Mouse (Mus musculus): ENCODE data around the gene Evi2. TPM values are rescaled to one million over a fixed set of nuclear protein-coding genes. Genes with fewer than 3 reads are reported as not detected.

The Evi2 gene
- total RNA-seq, 2 experiments from 2014 or later = 0.14 TPM; not detected in 1

DNA sequence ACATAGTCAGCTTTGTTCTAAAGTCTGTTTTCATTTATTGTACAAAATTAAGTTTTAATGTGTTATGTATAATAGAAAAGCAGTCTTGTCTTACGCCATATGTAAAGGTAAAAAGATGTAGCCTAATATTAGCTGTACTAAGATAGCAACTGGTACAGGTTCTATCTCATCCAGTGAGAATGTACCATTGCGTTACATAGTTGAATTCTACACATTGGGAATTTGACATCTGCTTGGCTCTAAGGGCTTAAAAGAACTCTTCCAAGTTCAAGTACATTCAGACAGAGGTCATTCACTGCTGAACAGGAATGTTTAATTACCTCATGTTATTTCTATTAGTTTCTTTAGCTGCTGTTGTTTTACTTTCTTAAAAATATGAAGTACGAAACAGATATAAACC lies 3.8 kb downstream of the Evi2 start:
- no peak for DNase-seq (ENCODE audit: low spot score in 2 of 2)

DNA sequence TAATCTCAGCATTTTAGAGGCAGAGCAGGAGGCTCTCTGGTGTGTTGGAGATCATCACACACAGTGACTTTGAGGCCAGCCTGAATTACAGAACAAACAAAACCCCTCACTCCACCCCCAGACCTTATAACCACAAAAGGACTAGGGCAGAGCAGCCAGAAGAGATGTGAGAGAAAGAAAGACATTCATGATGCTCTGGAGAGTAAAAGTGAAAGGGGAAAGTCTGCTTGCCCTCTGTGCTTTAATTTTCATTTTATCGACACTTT lies 6.1 kb downstream of the Evi2 start:
- DNase-seq (ENCODE audit: low spot score in 2 of 2) = no peak

DNA sequence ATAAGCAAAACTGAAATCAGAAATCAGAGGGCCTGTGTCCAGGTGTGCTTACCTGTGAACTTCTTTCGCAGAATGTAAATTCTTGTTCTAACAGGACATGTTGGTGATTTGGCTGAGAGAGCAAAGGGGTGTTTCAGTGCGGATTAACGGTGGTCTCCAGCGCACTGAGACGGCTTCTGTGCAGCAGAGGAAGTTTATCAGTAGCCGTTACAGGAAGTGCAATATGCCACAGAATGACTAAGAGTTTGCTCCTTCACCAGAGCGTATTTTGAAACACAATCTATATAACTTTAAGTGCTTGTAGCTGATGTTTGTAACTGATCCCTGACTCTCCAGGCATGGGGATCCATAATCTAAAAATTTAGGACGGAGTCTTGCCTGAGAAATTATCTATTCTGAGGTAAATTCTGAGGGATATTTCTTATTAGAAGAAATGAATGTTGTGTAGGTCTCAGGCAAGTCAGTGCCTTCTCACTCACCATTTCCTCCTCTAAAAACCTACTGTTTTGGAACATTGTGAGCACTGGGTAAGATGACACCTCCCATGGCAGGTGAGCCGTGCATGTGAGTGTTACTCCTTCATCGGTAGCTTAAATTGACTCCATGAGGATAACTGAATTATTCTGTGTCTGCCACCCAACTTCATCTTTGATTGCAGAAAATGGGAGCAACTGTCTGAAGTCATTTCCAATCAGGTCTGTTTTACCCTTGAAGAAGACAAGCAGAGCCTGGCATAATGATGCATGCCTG lies 6.7 kb downstream of the Evi2 start, which contains the start of gene Evi2b:
Gene Evi2b (minus strand): TSS at position 203 of the 750 bp plus-strand sequence.
- no peak for DNase-seq (ENCODE audit: low spot score in 2 of 2)

- no peak for DNase-seq (ENCODE audit: low spot score in 2 of 2)
Measured at GRCm38 (mm10) chr11:79522944-79523343, 7.4 kb downstream of the Evi2 start.

GRCm38 (mm10) chr11:79521930-79522329 lies 8.5 kb downstream of the Evi2 start:
- no peak for DNase-seq (ENCODE audit: low spot score in 2 of 2)

DNA sequence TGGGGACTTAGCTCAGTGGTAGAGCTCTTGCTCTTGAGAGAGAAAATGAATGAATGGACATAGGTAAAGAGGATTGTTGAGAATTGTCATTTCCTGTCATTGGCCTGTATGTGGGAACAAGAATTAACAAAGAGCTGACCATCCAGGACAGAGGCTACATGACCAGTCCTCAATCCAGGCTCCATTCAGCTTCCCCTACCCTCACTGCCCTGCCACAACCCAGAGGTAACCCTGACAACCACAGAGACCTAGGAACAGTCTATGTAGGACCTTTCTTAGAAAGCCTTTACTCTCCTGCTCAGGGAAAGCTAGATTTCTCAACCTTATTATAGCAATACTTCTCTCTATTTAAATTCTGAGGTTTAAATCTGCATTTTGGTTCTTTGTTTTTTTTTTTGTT lies 9.6 kb downstream of the Evi2 start:
- DNase-seq (ENCODE audit: low spot score in 2 of 2) = no peak

DNA sequence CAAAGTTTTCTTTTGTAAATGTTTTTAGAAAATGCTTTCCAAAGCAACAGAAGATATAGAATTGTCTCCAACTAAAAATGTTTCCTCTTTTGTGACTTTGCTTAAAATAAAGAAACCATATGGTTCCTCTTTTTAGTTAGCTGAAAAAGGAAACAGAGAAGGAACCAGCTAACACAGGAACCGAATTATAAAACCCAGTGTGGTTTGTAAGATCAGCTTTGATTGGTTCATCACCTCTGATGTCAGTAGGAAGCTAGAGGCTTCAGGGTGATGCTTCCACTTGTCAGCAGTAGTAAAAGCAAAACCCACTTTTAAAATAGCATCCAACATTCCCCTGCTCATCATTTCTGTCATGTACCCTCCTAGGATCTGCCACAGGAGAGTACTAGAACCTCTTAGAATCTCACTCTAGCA lies 10.5 kb downstream of the Evi2 start:
- no peak for DNase-seq (ENCODE audit: low spot score in 2 of 2)

DNA sequence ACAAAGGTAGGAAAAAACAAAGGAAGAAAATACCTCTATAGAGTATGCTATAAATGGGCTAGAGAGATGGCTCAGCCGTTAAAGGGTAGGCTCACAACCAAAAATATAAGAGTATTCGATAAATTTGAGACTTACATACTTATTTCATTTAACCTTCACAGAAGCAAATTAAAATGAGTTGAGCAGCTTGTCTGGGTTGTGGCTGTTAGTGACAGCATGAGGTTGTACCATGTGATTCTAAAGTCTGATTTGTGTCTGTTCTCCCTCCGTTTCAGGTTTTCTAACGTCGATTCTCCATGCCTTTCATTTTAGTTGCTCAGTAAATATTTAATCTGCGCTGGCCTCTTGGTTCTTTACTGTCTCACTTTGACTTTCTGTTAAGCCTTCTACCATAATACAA lies 11.1 kb downstream of the Evi2 start:
- no peak for DNase-seq (ENCODE audit: low spot score in 2 of 2)

- DNase-seq (ENCODE audit: low spot score in 2 of 2) = no peak
Measured at GRCm38 (mm10) chr11:79515798-79516197, 14.6 kb downstream of the Evi2 start.

GRCm38 (mm10) chr11:79515331-79515730 lies 15.1 kb downstream of the Evi2 start:
- DNase-seq (ENCODE audit: low spot score in 2 of 2) = no peak

- DNase-seq (ENCODE audit: low spot score in 2 of 2) = no peak
Measured at GRCm38 (mm10) chr11:79511970-79512369, 18.4 kb downstream of the Evi2 start.

DNA sequence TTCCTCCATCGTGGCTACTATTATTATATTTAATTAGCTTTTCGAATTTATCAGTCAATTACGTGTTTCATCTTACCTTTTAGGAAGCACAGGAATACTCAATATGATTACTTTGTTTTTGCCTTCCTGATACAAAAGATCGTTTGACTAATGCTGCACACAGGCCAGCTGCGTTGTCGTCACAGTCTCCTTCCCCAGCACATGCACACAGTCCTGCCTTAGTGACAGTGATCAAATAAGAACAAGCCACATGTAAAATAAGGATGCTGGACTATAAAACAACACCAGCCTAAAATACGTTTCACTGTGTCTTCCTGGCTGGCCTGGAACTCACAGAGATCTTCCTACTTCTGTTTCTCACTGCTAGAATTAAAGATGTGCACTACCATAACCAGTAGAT lies 25.9 kb downstream of the Evi2 start:
- DNase-seq (ENCODE audit: low spot score in 2 of 2) = no peak

DNA sequence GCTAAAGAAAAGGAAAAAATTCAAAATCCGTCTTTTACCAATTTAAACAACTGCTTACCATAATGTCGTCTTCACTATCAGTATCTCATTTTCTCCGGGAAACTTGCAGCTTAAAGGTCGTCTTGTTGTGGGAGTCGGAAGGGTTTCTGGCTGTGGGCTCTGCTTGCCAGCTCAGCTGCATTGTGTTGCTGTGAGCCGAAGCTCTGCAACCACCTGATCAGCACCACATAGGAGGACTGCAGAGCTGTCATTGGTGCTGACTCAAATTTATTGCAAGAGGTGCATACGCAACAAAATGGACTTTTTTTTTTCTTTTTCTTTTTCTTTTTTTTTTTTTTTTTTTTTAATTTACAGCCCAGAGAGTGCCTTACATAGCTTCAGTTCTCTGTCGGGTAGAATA lies 26.5 kb downstream of the Evi2 start, which contains the start of gene Omg:
Gene Omg (minus strand): TSS at position 240 of the 400 bp plus-strand sequence.
- peak; percentile 41 to 74 for DNase-seq (ENCODE audit: low spot score in 2 of 2)

DNA sequence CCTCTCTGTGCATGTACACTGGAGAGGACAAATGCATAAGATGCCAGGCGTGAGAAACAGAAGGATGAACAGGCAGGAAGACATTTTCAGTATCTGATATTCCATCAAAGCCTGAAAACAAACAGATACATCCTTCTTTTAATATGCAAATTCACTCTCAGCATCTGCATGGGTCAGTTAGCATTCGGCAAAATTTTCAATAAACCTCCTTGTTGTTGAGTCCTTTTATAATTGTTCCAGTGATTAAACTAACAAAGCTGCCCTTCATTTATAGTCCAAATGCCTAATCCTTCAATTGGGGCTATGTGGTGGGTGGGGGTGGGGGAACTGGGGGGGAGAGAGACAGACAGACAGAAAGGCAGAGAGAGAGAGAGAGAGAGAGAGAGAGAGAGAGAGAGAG lies 27.5 kb downstream of the Evi2 start:
- DNase-seq (ENCODE audit: low spot score in 2 of 2) = peak in 1 of 2 experiments; percentile 49

DNA sequence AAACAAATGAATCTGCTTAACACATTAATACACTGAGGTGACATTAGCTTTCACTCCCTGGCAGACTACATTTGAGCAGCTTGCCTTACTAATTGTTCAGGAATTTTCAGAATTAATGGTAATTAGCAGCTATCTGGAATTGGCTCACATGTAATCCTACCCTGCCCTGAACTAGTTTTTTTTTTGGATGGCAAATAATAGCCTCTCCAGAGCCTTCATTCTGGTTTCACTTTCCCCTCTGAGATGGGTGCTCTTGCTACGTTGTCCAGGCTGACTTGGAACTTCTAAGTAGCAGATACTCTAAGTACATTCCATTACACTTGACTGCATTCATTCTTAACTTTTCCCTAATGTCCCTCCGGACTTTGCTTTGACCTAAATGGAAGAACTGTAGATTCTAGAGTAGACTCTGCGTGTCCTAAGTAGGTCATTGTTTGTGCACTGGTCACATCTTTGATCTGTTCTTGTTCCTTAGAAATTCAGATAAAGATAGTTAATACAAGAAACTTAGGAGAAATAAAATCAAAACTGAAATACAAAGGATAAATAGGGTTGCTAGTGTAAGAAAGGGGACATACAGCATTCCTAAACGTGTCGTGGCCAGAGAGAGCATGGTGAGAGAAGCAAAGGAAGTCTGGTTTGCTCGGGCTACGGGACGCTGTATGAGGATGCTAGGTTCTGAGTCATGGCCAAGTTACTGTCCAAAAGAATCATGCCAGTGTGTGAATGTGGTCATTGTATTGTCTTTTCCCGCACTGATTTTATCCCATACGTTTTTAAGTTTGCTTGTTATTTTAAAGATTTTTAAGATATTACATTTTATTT lies 35.2 kb downstream of the Evi2 start:
- DNase-seq (ENCODE audit: low spot score in 2 of 2) = peak in 1 of 2 experiments; percentile 70

DNA sequence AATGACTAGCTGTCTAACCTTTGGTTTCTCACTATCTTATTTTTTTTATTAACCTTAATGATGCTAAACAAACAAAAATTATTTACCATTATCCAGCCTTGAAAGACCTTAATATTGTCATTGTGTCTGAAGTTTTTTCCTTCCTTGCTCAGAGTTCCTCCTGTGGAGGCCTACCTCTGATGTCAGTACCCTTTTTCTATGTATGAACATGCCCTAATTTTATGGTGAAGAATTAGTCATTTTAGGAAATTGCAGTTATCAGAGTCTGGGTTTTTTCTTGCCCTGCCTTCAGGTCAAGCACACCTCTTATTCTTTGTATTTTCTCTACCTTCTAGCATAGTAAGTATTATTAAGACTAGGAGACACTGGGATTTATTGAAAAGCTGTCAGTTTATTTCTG lies 45.7 kb downstream of the Evi2 start:
- no peak for DNase-seq (ENCODE audit: low spot score in 2 of 2)

- DNase-seq (ENCODE audit: low spot score in 2 of 2) = no peak
Measured at GRCm38 (mm10) chr11:79483876-79484528, 46.4 kb downstream of the Evi2 start.

DNA sequence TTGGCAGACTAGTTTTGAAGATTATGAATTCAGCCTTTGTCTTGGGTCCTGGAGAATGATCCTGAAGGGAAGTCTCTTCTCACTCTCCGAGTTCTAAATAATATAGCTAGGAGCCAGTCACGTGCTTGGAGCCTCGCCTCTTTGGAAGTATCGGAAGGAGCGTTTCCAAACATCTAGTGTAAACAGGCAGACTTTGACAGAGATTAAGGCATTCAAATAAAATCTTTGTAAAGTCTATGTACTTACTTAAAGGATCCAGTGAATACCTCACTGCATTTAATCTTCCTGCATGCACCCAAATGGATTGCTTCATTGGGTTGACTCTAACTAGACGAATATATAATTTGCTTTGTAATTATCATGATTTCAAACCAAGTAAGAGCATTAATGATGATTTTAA lies 47.0 kb downstream of the Evi2 start:
- no peak for DNase-seq (ENCODE audit: low spot score in 2 of 2)

DNA sequence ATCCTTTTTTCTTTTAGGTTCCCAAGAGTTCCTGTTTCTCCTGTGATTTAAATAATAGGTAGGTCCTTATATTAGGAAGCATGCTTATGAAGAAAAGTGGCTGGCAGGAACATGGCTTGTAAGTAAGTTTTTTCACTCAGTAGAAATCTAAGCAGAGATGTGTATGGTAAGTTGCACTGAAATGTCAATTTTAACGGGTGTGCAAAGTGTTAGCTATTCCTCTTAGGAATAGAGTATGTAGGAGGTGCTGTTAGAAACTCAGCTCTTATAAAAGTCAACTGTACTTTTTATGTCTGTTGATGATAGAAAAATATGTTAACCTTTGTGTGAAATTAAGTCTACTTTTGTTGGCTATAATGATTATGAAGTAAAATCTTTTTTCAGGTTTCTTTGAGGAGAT lies 62.3 kb downstream of the Evi2 start:
- no peak for DNase-seq (ENCODE audit: low spot score in 2 of 2)

All from layer of hippocampus, postnatal 14 days (tissue).